Mouse (Mus musculus): Measurements from ENCODE around the gene Zfp948. TPM values are rescaled to one million over a fixed set of nuclear protein-coding genes. Genes with fewer than 3 reads are reported as not detected.
A peak's percentile ranks its signal among the peaks of the same experiment; 100 is the strongest.

Zfp948 gene
- polyA plus RNA-seq, 2 experiments, result 16.6 to 23.6 TPM

DNA sequence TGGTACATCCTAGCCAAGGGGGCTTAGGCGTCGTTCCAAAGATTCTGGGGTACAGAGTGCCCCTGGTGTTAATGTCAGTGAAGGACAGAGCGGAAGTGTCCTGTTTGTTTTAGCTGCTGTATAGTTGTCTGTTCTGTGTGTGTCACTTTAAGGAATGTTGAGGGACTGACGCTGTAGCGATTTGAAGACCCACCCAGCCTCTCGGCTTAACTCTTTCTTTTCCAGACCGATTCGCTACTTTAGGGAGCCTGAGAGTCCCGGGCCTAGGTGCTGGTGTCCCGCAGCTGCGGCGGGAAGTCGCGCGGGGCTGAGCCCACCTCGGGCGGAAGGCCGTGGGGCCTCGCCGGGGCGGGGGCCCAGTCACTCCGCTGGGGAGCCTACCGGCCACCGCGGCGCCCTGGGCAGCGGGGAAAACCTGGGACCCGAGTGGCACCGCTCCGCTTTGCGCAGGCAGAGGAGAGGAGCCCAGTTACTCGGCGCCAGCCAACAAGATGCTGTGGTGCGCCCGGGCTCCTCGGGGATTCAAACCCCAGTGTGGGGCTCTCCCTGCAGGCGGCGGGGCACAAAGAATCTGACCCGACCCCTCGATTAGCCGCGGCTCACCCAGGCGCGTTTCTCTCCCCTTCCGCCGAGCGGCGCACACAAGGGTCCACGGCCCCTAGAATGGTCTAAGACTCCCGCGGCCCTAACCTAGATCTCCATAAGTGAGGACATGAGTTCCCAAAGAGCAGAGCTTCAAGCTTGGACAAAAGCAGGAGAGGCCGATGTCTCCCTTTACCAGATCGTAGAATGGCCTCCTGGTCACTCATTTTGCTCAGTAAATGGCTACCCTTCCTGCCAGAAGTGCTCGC lies 34.5 kb upstream of the Zfp948 start:
- Histone ChIP-seq H3K9ac (ENCODE audit: low read depth, low read length, severe bottlenecking) (peak overlapping the region; percentile 98), H3K36me3 (ENCODE audit: control insufficient read depth, insufficient read depth, low read length) (no peaks in the 10 kb centered on the region), H3K4me3 (replicated peaks; ENCODE audit: low read length) (peak overlapping the region; percentile 79), H3K4me1 (ENCODE audit: control insufficient read depth, insufficient read depth, low read length) (peaks cover 14% of the 10 kb centered on the region; the same call in 1 of the 2 replicates), H3K27ac (replicated peaks; ENCODE audit: low read depth, low read length) (peak overlapping the region; percentile 96), H3K4me2 (replicated peaks; ENCODE audit: low read depth, low read length, severe bottlenecking) (peak overlapping the region; percentile 47), H3K27me3 (ENCODE audit: control insufficient read depth, insufficient read depth, low read length) (no peaks in the 10 kb centered on the region), H3K9me3 (ENCODE audit: control insufficient read depth, low read length) (no peaks in the 10 kb centered on the region)
- under 1% methylated on average over 47 of the region's 54 CpGs for WGBS
- DNase-seq (ENCODE audit: low spot score), result peak; percentile 86
- peak; percentile 72; the same call in 1 of the 2 replicates for TF ChIP-seq POLR2A (IDR thresholded peaks at IDR 0.05; ENCODE audit: borderline replicate concordance, extremely low read depth, insufficient read depth, insufficient read length)
- ATAC-seq (ENCODE audit: low FRiP score, low read depth), result peak; percentile 92

DNA sequence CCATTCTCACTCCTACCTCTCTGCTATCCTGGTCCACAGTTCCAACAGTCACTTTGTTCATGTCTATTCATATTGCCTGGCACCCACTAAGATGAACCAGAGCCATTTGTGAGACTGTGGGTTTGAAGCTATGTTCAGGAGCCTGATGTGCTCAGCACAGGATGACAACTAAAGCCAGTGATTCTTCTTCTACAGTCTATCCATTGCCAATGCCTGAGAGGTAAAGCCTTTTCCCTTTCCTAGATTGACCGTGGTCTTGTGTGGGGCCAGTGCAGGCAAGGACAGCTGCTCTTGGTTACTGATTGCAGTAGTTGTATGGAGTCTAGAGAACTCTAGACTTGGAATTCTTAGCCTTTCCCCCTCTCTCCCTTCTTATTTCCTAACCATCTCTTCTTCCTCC lies 32.8 kb upstream of the Zfp948 start:
- H3K9ac ChIP-seq (ENCODE audit: low read depth, low read length, severe bottlenecking), result no peak overlapping the region
- WGBS, result 69% methylated on average over 1 of the region's 1 CpGs
- 0 out of 2 replicates have a peak overlapping the region, but pooled peaks have one; percentile 39 for H3K27ac ChIP-seq (replicated peaks; ENCODE audit: low read depth, low read length)
- no peak for TF ChIP-seq POLR2A (IDR thresholded peaks at IDR 0.05; ENCODE audit: borderline replicate concordance, extremely low read depth, insufficient read depth, insufficient read length)
- H3K36me3 ChIP-seq (ENCODE audit: control insufficient read depth, insufficient read depth, low read length), result no peaks in the 10 kb centered on the region
- DNase-seq (ENCODE audit: low spot score) (no peak), ATAC-seq (ENCODE audit: low FRiP score, low read depth) (no peak)
- no peaks in the 10 kb centered on the region for H3K9me3 ChIP-seq (ENCODE audit: control insufficient read depth, low read length)
- H3K4me2 ChIP-seq (replicated peaks; ENCODE audit: low read depth, low read length, severe bottlenecking), result no peak overlapping the region
- H3K4me1 ChIP-seq (ENCODE audit: control insufficient read depth, insufficient read depth, low read length), result peaks cover 14% of the 10 kb centered on the region; the same call in 1 of the 2 replicates
- H3K4me3 ChIP-seq (replicated peaks; ENCODE audit: low read length), result no peak overlapping the region
- H3K27me3 ChIP-seq (ENCODE audit: control insufficient read depth, insufficient read depth, low read length), result no peaks in the 10 kb centered on the region

DNA sequence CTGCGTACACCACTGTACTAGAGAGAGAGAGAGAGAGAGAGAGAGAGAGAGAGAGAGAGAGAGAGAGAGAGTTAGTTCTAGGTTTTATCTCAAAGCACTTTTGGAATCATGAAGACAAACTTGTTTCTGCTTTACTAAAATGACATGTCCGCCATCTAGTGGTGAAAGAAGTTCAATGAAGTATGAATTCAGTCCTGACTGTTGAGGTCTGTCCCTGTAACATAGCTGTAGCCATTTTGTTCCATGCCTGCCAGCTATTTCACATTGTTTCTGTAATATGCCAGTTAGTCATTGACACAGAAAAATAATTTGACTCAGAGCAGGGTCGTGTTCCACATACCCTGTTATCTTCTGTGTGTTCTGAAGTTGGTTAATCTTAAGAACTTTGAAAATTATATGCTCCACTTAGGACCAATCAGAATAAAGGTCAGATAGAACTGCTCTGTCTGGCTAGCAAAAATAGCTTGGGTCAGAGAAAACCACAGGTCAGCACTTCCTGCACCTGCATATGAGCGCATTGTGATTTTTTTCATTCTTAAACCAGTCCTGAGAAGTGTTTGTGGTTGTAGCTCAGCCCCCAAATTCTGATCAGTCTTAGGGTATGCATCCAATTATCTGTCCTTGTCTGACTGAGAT lies 32.2 kb upstream of the Zfp948 start:
- peak; percentile 92 for DNase-seq (ENCODE audit: low spot score)
- peak; percentile 45; the same call in 1 of the 2 replicates for ATAC-seq (ENCODE audit: low FRiP score, low read depth)
- Histone ChIP-seq H3K4me3 (replicated peaks; ENCODE audit: low read length) (no peak overlapping the region), H3K4me1 (ENCODE audit: control insufficient read depth, insufficient read depth, low read length) (peaks cover 14% of the 10 kb centered on the region; the same call in 1 of the 2 replicates), H3K36me3 (ENCODE audit: control insufficient read depth, insufficient read depth, low read length) (no peaks in the 10 kb centered on the region), H3K27ac (replicated peaks; ENCODE audit: low read depth, low read length) (0 out of 2 replicates have a peak overlapping the region, but pooled peaks have one; percentile 46), H3K9ac (ENCODE audit: low read depth, low read length, severe bottlenecking) (no peak overlapping the region), H3K27me3 (ENCODE audit: control insufficient read depth, insufficient read depth, low read length) (no peaks in the 10 kb centered on the region), H3K9me3 (ENCODE audit: control insufficient read depth, low read length) (no peaks in the 10 kb centered on the region), H3K4me2 (replicated peaks; ENCODE audit: low read depth, low read length, severe bottlenecking) (peak overlapping the region; percentile 64)
- TF ChIP-seq POLR2A (IDR thresholded peaks at IDR 0.05; ENCODE audit: borderline replicate concordance, extremely low read depth, insufficient read depth, insufficient read length), result no peak
- WGBS, result 16% methylated on average over 4 of the region's 4 CpGs

DNA sequence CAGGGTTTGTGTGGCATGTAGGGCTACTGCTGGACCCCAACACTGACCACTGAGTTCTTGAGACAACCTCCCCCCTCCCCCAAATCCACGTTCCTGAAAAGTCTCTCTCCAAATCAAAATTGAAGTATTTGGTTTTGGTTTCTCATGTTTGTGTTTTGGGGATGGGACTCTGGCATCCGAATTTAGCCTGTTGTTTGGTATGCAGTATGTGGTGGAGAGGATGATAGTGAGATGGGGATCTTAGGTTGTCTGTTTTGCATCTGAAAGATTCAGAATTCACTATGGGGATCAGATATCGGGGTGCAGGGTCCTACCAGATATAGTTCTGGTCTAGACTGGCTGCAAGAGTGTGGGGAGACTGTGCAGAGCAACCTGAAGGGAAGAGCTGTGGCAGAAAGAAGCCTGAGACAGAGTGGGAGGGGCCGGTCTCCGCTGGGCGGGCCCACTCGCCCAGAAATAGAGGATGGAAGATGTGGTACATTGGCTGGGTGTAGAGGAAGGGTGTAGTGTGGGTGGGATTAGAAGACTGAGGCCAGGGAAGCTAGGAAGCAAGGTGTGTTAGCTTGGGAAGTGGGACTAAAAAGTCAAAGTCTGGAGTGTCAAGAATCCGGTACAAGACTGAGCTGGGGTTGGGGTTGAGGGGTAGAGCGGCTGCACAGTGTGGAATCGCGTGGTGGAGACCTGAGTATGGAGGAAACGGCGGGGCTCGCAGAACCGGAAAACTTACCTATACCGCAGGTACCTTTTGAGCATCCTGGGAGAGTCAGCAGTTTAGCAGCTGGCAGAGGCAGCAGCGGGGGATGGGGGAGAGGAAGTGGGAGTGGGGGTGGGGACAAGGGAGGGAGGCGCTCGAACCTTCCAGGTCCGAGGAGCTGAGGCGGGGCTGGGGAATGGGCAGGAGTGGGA lies 31.5 kb upstream of the Zfp948 start, which contains the start of gene Zfp52:
Zfp52 (plus strand) TSS at position 444 of the 906 bp plus-strand sequence.
- WGBS, result 2% methylated on average over 21 of the region's 21 CpGs
- Histone ChIP-seq H3K27ac (replicated peaks; ENCODE audit: low read depth, low read length) (peak within 1 kb of the TSS; percentile 46; the same call in 1 of the 2 replicates), H3K4me3 (replicated peaks; ENCODE audit: low read length) (peak within 1 kb of the TSS; percentile 56), H3K27me3 (ENCODE audit: control insufficient read depth, insufficient read depth, low read length) (no peaks in the 10 kb centered on the region), H3K9ac (ENCODE audit: low read depth, low read length, severe bottlenecking) (peak within 1 kb of the TSS; percentile 61), H3K4me1 (ENCODE audit: control insufficient read depth, insufficient read depth, low read length) (peaks cover 14% of the 10 kb centered on the region; the same call in 1 of the 2 replicates), H3K36me3 (ENCODE audit: control insufficient read depth, insufficient read depth, low read length) (no peaks in the 10 kb centered on the region), H3K9me3 (ENCODE audit: control insufficient read depth, low read length) (no peaks in the 10 kb centered on the region), H3K4me2 (replicated peaks; ENCODE audit: low read depth, low read length, severe bottlenecking) (peak within 1 kb of the TSS; percentile 64)
- DNase-seq (ENCODE audit: low spot score) (peak; percentile 50), ATAC-seq (ENCODE audit: low FRiP score, low read depth) (peak; percentile 51)
- peak; percentile 22; the same call in 1 of the 2 replicates for TF ChIP-seq POLR2A (IDR thresholded peaks at IDR 0.05; ENCODE audit: borderline replicate concordance, extremely low read depth, insufficient read depth, insufficient read length)

Data from limb, embryonic 14.5 days (tissue).